Mouse (Mus musculus): Measurements from ENCODE around the gene Gm45808. TPM values are rescaled to one million over a fixed set of nuclear protein-coding genes. Genes with fewer than 3 reads are reported as not detected.
"Not testable (repeated sequence)": the region's sequence is repeated elsewhere in the genome, so short reads cannot be mapped to it uniquely, and the experiment has no call there.

Gm45808 gene
- total RNA-seq, 2 experiments from 2014 or later, result 1.5 to 2.0 TPM

DNA sequence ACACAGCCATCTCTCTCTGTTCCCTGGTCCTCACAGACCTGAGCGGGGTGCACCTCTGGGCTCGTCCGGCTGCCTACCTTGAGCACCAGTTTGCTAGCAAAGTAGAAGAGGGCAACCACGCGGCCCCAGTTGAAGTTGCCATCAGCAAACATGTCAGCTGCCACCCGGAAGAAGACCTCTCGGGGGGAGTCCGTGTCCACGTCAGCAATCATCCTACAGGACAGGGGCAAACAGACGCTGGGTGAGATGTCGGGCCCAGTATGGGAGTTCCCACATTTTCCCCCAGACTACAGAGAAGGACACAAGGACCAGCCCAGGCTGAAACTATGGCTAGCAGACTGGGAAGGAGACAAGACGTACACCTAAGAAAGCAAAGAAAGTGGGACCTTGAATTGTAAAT is 21.5 kb downstream of the Gm45808 start:
- intact Hi-C loops (cut with DNase I), result loop anchor here (5.0 kb wide), 1 partner anchor 217 kb away; the partner anchor contains the start of gene Ntn5
- DNase-seq (ENCODE audit: extremely low spot score in 1 of 2, low spot score in 2 of 2), result no peak
- Histone ChIP-seq H3K4me3 (no peak overlapping the region), H3K27ac (no peak overlapping the region)
- no peak for TF ChIP-seq CTCF (IDR thresholded peaks at IDR 0.05)

DNA sequence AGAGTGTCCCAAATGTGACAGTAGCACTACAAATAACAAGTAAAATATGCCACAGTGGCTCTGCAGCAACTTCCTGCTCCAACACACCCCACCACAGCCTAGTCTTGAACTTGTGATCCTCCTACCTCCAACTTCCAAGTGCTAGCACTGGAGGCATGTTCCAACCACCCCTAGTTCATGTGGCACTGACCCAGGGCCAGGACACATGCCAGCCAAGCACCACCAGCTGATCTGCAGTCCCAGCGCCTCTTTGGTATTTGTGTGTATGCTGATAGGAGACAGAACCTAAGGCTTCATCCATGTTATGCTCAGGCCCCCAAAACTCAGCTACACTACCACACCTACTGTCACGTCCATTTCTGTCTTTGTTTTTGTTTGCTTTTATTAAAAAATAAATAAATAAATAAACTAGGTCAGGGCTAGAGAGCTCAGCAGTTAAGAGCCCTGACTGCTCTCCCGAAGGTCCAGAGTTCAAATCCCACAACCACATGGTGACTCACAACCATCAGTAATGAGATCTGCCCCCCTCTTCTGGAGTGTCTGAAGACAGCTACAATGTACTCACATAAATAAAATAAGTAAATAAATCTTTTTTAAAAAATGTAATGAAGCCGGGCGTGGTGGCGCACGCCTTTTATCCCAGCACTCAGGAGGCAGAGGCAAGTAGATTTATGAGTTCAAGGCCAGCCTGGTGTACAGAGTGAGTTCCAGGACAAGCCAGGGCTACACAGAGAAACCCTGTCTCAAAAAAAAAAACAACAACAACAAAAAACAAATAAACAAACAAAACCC is 22.4 kb downstream of the Gm45808 start:
- intact Hi-C loops (cut with DNase I), result no loop called here
- no peak overlapping the region for H3K4me3 ChIP-seq
- no peak overlapping the region for H3K27ac ChIP-seq
- DNase-seq (ENCODE audit: extremely low spot score in 1 of 2, low spot score in 2 of 2), result no peak
- TF ChIP-seq CTCF (IDR thresholded peaks at IDR 0.05), result no peak

DNA sequence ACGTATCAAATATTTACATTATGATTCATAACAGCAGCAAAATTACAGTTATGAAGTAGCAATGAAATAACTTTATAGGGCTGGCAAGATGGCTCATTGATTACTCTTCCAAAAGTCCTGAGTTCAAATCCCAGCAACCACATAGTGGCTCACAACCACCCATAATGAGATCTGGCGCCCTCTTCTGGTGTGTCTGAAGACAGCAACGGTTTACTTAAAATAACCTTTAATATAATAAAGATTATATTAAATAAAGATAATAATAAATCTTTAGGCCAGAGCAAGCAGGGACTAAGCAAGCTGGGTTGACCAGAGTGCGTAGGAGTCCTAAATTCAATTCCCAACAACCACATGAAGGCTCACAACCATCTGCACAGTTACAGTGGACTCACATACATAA is 23.7 kb downstream of the Gm45808 start:
- peak; percentile 52 for TF ChIP-seq CTCF (IDR thresholded peaks at IDR 0.05)
- H3K4me3 ChIP-seq; H3K27ac ChIP-seq; intact Hi-C loops (cut with DNase I); DNase-seq (ENCODE audit: extremely low spot score in 1 of 2, low spot score in 2 of 2): not testable (repeated sequence)

DNA sequence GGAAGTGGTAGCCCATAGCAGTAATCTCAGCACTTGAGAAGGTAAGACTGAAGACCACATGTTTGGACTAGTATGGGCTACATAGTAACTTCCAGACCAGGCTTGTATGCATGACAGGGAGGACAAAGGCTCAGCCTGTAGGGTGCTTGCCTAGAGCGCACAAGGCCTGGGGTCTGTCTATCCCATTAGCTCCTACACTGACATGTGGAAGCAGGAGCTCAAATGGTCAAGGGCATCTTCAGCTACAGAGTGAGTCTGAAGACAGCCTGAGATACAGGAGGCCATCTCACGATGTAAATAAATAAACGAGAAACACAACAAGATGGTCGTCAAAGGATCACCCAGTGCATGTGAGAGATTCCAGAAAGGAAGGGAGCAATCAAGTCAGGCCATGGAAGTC is 24.3 kb downstream of the Gm45808 start:
- TF ChIP-seq CTCF (IDR thresholded peaks at IDR 0.05), result no peak
- no peak for DNase-seq (ENCODE audit: extremely low spot score in 1 of 2, low spot score in 2 of 2)
- no peak overlapping the region for H3K4me3 ChIP-seq
- intact Hi-C loops (cut with DNase I), result no loop called here
- no peak overlapping the region for H3K27ac ChIP-seq

DNA sequence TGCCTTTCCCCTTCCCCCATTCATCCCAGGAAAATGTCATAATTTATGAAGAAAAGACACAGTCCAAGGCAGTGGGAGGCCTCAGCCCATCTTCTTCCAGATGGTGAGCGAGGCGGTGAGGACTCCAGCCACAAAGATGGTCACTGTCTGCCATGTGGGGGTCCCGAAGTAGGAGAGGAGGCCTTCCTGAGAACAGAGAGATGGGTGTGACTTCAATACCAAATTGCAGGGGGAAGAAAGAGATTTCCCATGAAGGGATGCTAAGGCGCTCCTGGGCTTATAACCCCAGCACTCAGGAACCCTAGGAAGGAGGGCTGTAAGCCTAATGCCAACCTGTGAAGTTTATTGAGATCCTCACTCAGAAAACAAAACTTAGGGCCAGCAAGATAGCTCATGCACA is 24.8 kb downstream of the Gm45808 start:
- DNase-seq (ENCODE audit: extremely low spot score in 1 of 2, low spot score in 2 of 2), result no peak
- H3K4me3 ChIP-seq, result no peak overlapping the region
- no peak for TF ChIP-seq CTCF (IDR thresholded peaks at IDR 0.05)
- intact Hi-C loops (cut with DNase I), result no loop called here
- no peak overlapping the region for H3K27ac ChIP-seq

DNA sequence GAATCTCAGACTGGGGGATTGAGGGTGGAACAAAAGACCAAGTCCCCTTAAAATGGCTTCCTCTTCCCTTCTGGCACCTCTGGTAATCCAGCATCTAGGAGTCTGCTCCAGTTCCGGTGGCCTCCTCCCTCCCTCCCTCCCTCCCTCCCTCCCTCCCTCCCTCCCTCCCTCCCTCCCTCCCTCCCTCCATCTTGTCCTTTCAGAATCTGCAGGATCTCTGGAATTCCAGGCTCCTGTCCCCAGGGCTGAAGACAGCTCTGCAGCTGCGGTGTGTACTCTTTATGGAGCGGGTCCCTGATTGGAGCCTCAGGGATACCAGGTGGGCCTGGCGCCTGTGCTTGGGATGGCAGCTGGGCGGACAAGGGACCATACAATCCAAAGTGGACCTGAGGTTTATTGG is 25.3 kb downstream of the Gm45808 start:
- TF ChIP-seq CTCF (IDR thresholded peaks at IDR 0.05), result no peak
- peak overlapping the region; percentile 95; the same call in 1 of the 2 replicates for H3K27ac ChIP-seq
- no peak for DNase-seq (ENCODE audit: extremely low spot score in 1 of 2, low spot score in 2 of 2)
- no peak overlapping the region for H3K4me3 ChIP-seq
- intact Hi-C loops (cut with DNase I), result no loop called here

DNA sequence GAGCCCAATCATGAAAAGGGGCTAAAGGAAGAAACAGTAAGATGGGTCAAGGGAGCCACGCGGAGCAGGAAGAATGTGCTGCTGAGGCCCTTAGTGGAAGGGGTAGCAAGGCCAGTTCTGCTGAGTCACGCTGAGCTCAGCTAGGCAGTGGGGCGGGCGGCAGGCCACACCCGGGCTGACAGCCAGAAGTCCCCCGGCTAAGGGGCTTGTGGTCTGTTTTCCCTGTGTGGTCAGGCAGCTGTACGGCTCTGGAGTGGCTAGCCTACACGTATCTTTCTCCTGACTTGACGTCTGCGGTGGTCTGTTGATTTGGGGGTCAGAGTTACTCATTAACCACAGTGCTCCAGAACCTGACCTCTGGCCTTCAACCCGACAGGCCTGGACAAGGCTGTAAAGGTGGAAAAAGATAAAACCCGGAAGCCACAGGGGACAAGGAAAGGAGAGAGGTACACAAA is 25.7 kb downstream of the Gm45808 start:
- intact Hi-C loops (cut with DNase I), result no loop called here
- no peak overlapping the region for H3K4me3 ChIP-seq
- TF ChIP-seq CTCF (IDR thresholded peaks at IDR 0.05), result no peak
- H3K27ac ChIP-seq, result peak overlapping the region; percentile 95
- peak in 1 of 2 experiments; percentile 34 for DNase-seq (ENCODE audit: extremely low spot score in 1 of 2, low spot score in 2 of 2)

DNA sequence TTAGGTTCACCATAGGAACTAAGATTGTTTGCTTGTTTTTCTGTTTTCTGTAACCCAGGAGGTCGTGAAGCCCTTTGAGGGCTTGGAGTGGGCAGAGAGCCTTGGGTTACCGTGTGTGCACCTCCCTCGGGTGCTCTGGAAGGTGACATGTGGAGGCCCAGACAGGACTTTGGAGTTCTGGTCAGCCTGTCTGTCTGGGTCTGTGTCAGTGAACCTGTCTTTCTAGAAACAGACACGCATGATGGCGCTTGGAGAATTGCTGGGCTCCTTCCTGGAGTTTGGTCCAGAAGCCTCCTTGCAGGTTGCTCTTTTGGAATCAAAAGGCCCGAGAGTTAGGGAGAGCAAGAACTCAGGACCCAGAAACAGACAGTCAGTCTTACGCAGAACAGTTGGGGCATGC is 26.2 kb downstream of the Gm45808 start:
- intact Hi-C loops (cut with DNase I), result no loop called here
- Histone ChIP-seq H3K4me3 (peak overlapping the region; percentile 88), H3K27ac (peak overlapping the region; percentile 95)
- no peak for DNase-seq (ENCODE audit: extremely low spot score in 1 of 2, low spot score in 2 of 2)
- no peak for TF ChIP-seq CTCF (IDR thresholded peaks at IDR 0.05)

DNA sequence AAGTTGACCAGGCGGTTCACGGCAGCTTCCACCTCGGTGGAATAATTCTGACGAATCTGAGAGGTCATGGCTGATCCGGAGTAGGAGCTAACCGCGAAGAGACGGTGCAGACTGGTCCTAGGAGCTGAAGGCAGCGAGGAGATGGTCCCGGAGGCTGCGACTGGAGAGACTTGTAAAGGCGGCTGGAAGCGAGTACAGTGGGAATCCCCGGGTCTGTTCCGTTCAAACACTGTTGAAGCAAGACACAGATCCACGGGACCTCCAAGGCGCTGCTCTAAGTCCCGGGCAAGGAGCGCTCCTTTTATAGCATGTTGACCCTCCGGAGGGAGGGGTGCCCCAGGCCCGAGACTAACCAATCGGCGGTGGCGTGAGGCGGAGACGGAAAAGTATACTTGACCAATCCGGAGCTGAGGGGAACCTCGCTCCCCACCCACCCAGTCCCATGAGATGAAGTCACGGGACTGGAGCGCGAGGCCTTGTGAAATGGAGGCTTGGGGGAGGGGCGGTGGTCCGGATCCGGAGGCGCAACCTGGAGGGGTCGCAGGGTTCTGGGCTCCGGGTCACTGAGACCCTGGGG is 27.0 kb downstream of the Gm45808 start, which contains the start of gene Ftl1:
Ftl1 (minus strand) TSS at position 321 of the 577 bp plus-strand sequence.
- intact Hi-C loops (cut with DNase I), result not testable (repeated sequence)
- Histone ChIP-seq H3K4me3 (peak within 1 kb of the TSS; percentile 88), H3K27ac (peak within 1 kb of the TSS; percentile 95)
- peak; percentile 91 to 96 for DNase-seq (ENCODE audit: extremely low spot score in 1 of 2, low spot score in 2 of 2)

DNA sequence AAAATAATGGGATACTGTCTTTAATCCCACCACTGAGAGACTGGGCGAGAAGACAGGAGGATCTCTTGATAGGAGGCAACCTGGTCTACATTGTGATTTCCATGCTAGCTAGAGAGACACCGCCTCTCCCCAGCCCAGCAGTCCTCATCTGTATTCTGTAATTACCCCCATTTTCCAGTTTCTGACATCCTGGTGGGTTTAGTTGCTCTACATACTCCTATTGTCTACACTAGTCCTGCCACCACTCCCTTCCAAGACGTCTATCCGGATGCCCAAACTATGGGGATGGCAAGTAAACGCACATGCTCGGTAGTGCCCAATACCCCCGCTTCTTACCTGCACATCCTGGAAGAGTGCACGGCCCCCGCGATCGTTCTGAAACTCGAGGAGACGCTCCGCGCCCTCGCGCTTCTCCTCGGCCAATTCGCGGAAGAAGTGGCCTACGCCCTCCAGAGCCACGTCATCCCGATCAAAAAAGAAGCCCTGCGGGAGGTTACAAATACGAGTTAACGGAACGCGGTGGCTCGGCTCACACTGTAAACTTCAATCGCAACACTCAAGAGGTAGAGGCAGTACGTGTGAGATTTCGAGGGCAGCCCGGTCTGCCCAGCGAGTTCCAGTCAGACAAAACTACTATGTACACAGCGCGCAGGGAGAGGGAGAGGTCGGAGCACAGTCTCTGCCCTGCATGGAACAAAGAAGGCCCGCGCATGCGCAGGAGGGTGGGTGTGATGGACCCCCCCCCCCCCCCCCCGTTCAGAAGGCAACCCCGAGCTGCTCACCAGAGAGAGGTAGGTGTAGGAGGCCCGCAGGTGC is 27.7 kb downstream of the Gm45808 start:
- DNase-seq (ENCODE audit: extremely low spot score in 1 of 2, low spot score in 2 of 2), result peak; percentile 67 to 70
- TF ChIP-seq CTCF (IDR thresholded peaks at IDR 0.05), result no peak
- Histone ChIP-seq H3K4me3 (peak overlapping the region; percentile 88), H3K27ac (peak overlapping the region; percentile 95)
- intact Hi-C loops (cut with DNase I), result no loop called here

DNA sequence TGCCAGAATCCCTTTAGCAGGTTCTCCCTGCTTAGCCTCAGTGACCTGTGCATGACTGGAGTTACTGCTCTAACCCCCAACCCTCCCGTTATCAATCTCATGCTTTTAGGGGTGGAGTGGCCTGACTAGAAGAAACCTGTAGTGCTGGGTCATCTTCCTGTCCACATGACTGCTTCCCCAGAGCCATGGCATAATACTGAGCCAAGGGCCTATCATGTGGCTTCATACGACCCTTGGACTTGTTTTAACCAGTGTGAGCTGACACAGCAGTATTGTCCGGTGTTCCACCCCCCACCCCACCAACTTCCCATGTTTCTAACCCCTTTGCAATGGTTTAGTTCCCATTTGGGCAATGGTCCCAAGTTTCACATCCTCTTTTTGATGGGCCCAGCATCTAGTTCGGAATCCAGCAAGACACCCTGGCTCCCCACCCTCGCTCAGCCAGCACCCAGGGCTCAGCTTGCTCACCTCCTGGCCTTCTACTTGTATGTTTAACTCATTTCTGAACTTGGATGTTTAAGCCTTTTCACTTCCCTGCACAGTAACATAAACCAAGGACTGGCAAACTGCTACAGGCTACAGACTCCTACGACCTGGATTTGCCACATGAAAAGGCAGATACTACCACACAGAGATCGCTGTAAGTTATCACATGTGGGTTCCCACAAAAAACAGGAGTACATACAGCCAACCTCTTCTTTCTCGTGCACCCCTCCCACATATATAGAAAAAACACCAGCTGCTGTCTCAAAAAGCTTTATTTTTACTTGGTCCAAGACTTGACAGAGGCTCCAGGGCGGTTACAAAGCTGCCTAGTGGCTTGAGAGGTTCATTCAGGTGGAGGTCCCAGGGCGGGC is 29.2 kb downstream of the Gm45808 start:
- intact Hi-C loops (cut with DNase I), result no loop called here
- no peak for DNase-seq (ENCODE audit: extremely low spot score in 1 of 2, low spot score in 2 of 2)
- no peak for TF ChIP-seq CTCF (IDR thresholded peaks at IDR 0.05)
- H3K4me3 ChIP-seq, result peak overlapping the region; percentile 88
- peak overlapping the region; percentile 63 for H3K27ac ChIP-seq
